Mouse (Mus musculus): ENCODE measurements around the gene Atf7ip. TPM values are rescaled to one million over a fixed set of nuclear protein-coding genes. Genes with fewer than 3 reads are reported as not detected.

Atf7ip gene
- polyA plus RNA-seq, 1 experiment from 2014 or later = 21.0 TPM

- peak; percentile 88 for ATAC-seq
- Histone ChIP-seq H3K9me3 (ENCODE audit: control insufficient read depth, low read length) (no peaks in the 10 kb centered on the region), H3K27me3 (replicated peaks; ENCODE audit: control insufficient read depth, insufficient read depth, low read length) (no peaks in the 10 kb centered on the region), H3K4me3 (ENCODE audit: low read length) (0 out of 2 replicates have a peak overlapping the region, but pooled peaks have one; percentile 11), H3K9ac (ENCODE audit: low read depth, low read length) (0 out of 2 replicates have a peak overlapping the region, but pooled peaks have one; percentile 7), H3K4me2 (ENCODE audit: low read depth, low read length) (peak overlapping the region; percentile 19; the same call in 1 of the 2 replicates), H3K4me1 (ENCODE audit: control insufficient read depth, insufficient read depth, low read length) (peaks cover 21% of the 10 kb centered on the region), H3K27ac (ENCODE audit: low read length) (peak overlapping the region; percentile 69), H3K36me3 (ENCODE audit: control insufficient read depth, insufficient read depth, low read length) (peaks cover 4% of the 10 kb centered on the region; the same call in 1 of the 2 replicates)
- WGBS = 9% methylated on average over 6 of the region's 6 CpGs
Measured at GRCm38 (mm10) chr6:136543164-136543563, 37.2 kb downstream of the Atf7ip start.

- Histone ChIP-seq H3K27me3 (replicated peaks; ENCODE audit: control insufficient read depth, insufficient read depth, low read length) (no peaks in the 10 kb centered on the region), H3K9ac (ENCODE audit: low read depth, low read length) (no peak overlapping the region), H3K4me3 (ENCODE audit: low read length) (no peak overlapping the region), H3K4me2 (ENCODE audit: low read depth, low read length) (no peak overlapping the region), H3K36me3 (ENCODE audit: control insufficient read depth, insufficient read depth, low read length) (no peaks in the 10 kb centered on the region), H3K9me3 (ENCODE audit: control insufficient read depth, low read length) (no peaks in the 10 kb centered on the region), H3K27ac (ENCODE audit: low read length) (peak overlapping the region; percentile 59; the same call in 1 of the 2 replicates), H3K4me1 (ENCODE audit: control insufficient read depth, insufficient read depth, low read length) (peaks cover 24% of the 10 kb centered on the region)
- no peak for ATAC-seq
- 76% methylated on average over 11 of the region's 11 CpGs for WGBS
Measured at GRCm38 (mm10) chr6:136545284-136545870, 39.4 kb downstream of the Atf7ip start.

- H3K36me3 ChIP-seq (ENCODE audit: control insufficient read depth, insufficient read depth, low read length) = no peaks in the 10 kb centered on the region
- no peak overlapping the region for H3K4me3 ChIP-seq (ENCODE audit: low read length)
- H3K4me2 ChIP-seq (ENCODE audit: low read depth, low read length) = no peak overlapping the region
- 86% methylated on average over 2 of the region's 2 CpGs for WGBS
- H3K9me3 ChIP-seq (ENCODE audit: control insufficient read depth, low read length) = no peaks in the 10 kb centered on the region
- ATAC-seq = no peak
- no peak overlapping the region for H3K27ac ChIP-seq (ENCODE audit: low read length)
- no peak overlapping the region for H3K9ac ChIP-seq (ENCODE audit: low read depth, low read length)
- H3K4me1 ChIP-seq (ENCODE audit: control insufficient read depth, insufficient read depth, low read length) = peaks cover 24% of the 10 kb centered on the region
- no peaks in the 10 kb centered on the region for H3K27me3 ChIP-seq (replicated peaks; ENCODE audit: control insufficient read depth, insufficient read depth, low read length)
Measured at GRCm38 (mm10) chr6:136546286-136546685, 40.3 kb downstream of the Atf7ip start.

GRCm38 (mm10) chr6:136546987-136547386 lies 41.0 kb downstream of the Atf7ip start:
- Histone ChIP-seq H3K27me3 (replicated peaks; ENCODE audit: control insufficient read depth, insufficient read depth, low read length) (no peaks in the 10 kb centered on the region), H3K27ac (ENCODE audit: low read length) (no peak overlapping the region), H3K4me2 (ENCODE audit: low read depth, low read length) (no peak overlapping the region), H3K4me3 (ENCODE audit: low read length) (no peak overlapping the region), H3K4me1 (ENCODE audit: control insufficient read depth, insufficient read depth, low read length) (peaks cover 24% of the 10 kb centered on the region), H3K9me3 (ENCODE audit: control insufficient read depth, low read length) (no peaks in the 10 kb centered on the region), H3K36me3 (ENCODE audit: control insufficient read depth, insufficient read depth, low read length) (no peaks in the 10 kb centered on the region), H3K9ac (ENCODE audit: low read depth, low read length) (no peak overlapping the region)
- 55% methylated on average over 7 of the region's 7 CpGs for WGBS
- no peak for ATAC-seq

- Histone ChIP-seq H3K4me3 (ENCODE audit: low read length) (no peak overlapping the region), H3K4me1 (ENCODE audit: control insufficient read depth, insufficient read depth, low read length) (peaks cover 20% of the 10 kb centered on the region), H3K27ac (ENCODE audit: low read length) (no peak overlapping the region), H3K36me3 (ENCODE audit: control insufficient read depth, insufficient read depth, low read length) (no peaks in the 10 kb centered on the region), H3K27me3 (replicated peaks; ENCODE audit: control insufficient read depth, insufficient read depth, low read length) (no peaks in the 10 kb centered on the region), H3K9ac (ENCODE audit: low read depth, low read length) (no peak overlapping the region), H3K9me3 (ENCODE audit: control insufficient read depth, low read length) (no peaks in the 10 kb centered on the region), H3K4me2 (ENCODE audit: low read depth, low read length) (no peak overlapping the region)
- 60% methylated on average over 6 of the region's 6 CpGs for WGBS
- peak; percentile 68; the same call in 1 of the 2 replicates for ATAC-seq
Measured at GRCm38 (mm10) chr6:136548041-136548770, 42.2 kb downstream of the Atf7ip start.

GRCm38 (mm10) chr6:136548796-136549195 lies 42.8 kb downstream of the Atf7ip start:
- peak; percentile 89 for ATAC-seq
- H3K27ac ChIP-seq (ENCODE audit: low read length) = peak overlapping the region; percentile 72; the same call in 1 of the 2 replicates
- no peaks in the 10 kb centered on the region for H3K27me3 ChIP-seq (replicated peaks; ENCODE audit: control insufficient read depth, insufficient read depth, low read length)
- WGBS = 72% methylated on average over 6 of the region's 6 CpGs
- no peak overlapping the region for H3K9ac ChIP-seq (ENCODE audit: low read depth, low read length)
- no peak overlapping the region for H3K4me3 ChIP-seq (ENCODE audit: low read length)
- no peaks in the 10 kb centered on the region for H3K9me3 ChIP-seq (ENCODE audit: control insufficient read depth, low read length)
- no peak overlapping the region for H3K4me2 ChIP-seq (ENCODE audit: low read depth, low read length)
- no peaks in the 10 kb centered on the region for H3K36me3 ChIP-seq (ENCODE audit: control insufficient read depth, insufficient read depth, low read length)
- H3K4me1 ChIP-seq (ENCODE audit: control insufficient read depth, insufficient read depth, low read length) = peaks cover 16% of the 10 kb centered on the region

- H3K4me3 ChIP-seq (ENCODE audit: low read length) = no peak overlapping the region
- no peak overlapping the region for H3K4me2 ChIP-seq (ENCODE audit: low read depth, low read length)
- peaks cover 16% of the 10 kb centered on the region for H3K4me1 ChIP-seq (ENCODE audit: control insufficient read depth, insufficient read depth, low read length)
- WGBS = 75% methylated on average over 3 of the region's 3 CpGs
- no peaks in the 10 kb centered on the region for H3K27me3 ChIP-seq (replicated peaks; ENCODE audit: control insufficient read depth, insufficient read depth, low read length)
- no peaks in the 10 kb centered on the region for H3K9me3 ChIP-seq (ENCODE audit: control insufficient read depth, low read length)
- H3K27ac ChIP-seq (ENCODE audit: low read length) = no peak overlapping the region
- H3K9ac ChIP-seq (ENCODE audit: low read depth, low read length) = no peak overlapping the region
- ATAC-seq = no peak
- H3K36me3 ChIP-seq (ENCODE audit: control insufficient read depth, insufficient read depth, low read length) = no peaks in the 10 kb centered on the region
Measured at GRCm38 (mm10) chr6:136549606-136550005, 43.6 kb downstream of the Atf7ip start.

GRCm38 (mm10) chr6:136550596-136551304 lies 44.8 kb downstream of the Atf7ip start:
- no peak overlapping the region for H3K4me2 ChIP-seq (ENCODE audit: low read depth, low read length)

GRCm38 (mm10) chr6:136551550-136552109 lies 45.7 kb downstream of the Atf7ip start:
- Histone ChIP-seq H3K27ac (ENCODE audit: low read length) (no peak overlapping the region), H3K27me3 (replicated peaks; ENCODE audit: control insufficient read depth, insufficient read depth, low read length) (no peaks in the 10 kb centered on the region), H3K4me1 (ENCODE audit: control insufficient read depth, insufficient read depth, low read length) (peaks cover 13% of the 10 kb centered on the region), H3K4me3 (ENCODE audit: low read length) (no peak overlapping the region), H3K4me2 (ENCODE audit: low read depth, low read length) (no peak overlapping the region), H3K9ac (ENCODE audit: low read depth, low read length) (no peak overlapping the region), H3K36me3 (ENCODE audit: control insufficient read depth, insufficient read depth, low read length) (no peaks in the 10 kb centered on the region), H3K9me3 (ENCODE audit: control insufficient read depth, low read length) (no peaks in the 10 kb centered on the region)
- 87% methylated on average over 7 of the region's 7 CpGs for WGBS
- no peak for ATAC-seq

More at GRCm38 (mm10) chr6:136550596-136551304, 44.8 kb downstream of the Atf7ip start:
- H3K4me3 ChIP-seq (ENCODE audit: low read length) = no peak overlapping the region
- WGBS = 68% methylated on average over 7 of the region's 7 CpGs
- no peak for ATAC-seq
- no peaks in the 10 kb centered on the region for H3K27me3 ChIP-seq (replicated peaks; ENCODE audit: control insufficient read depth, insufficient read depth, low read length)
- no peaks in the 10 kb centered on the region for H3K36me3 ChIP-seq (ENCODE audit: control insufficient read depth, insufficient read depth, low read length)
- peaks cover 13% of the 10 kb centered on the region for H3K4me1 ChIP-seq (ENCODE audit: control insufficient read depth, insufficient read depth, low read length)
- H3K9ac ChIP-seq (ENCODE audit: low read depth, low read length) = no peak overlapping the region
- H3K9me3 ChIP-seq (ENCODE audit: control insufficient read depth, low read length) = no peaks in the 10 kb centered on the region
- H3K27ac ChIP-seq (ENCODE audit: low read length) = no peak overlapping the region

Measured in intestine, embryonic 16.5 days (tissue).